Mouse (Mus musculus) midbrain, postnatal 0 days (tissue): ENCODE measurements around the gene Mfsd11. TPM values are rescaled to one million over a fixed set of nuclear protein-coding genes. Genes with fewer than 3 reads are reported as not detected.
"Not testable (repeated sequence)": the region's sequence is repeated elsewhere in the genome, so short reads cannot be mapped to it uniquely, and the experiment has no call there.

ENCODE experiments used
- ATAC-seq: fragments of 200-750 bp; cut with Nextera tagmentation; 2 replicates; pipeline ENCODE4 v1.8.0; 2017; ENCODE audit warnings: moderate number of reproducible peaks, mild to moderate bottlenecking, moderate TSS enrichment, moderate library complexity; ENCODE audit not compliant: low FRiP score
- DNase-seq: peaks from one replicate; pipeline ENCODE4 v3.0.0-alpha.2; 2015; ENCODE audit warnings: low spot score
- H3K27ac ChIP-seq: fragments of 300-500 bp; sonication (generic); 2 replicates; pipeline ENCODE4 v1.5.1; 2014; ENCODE audit warnings: low read depth, mild to moderate bottlenecking, low read length, mixed read lengths
- H3K27me3 ChIP-seq: fragments of 300-500 bp; sonication (generic); 2 replicates; pipeline ENCODE4 v1.6.1; 2014; ENCODE audit warnings: low read length, control low read depth, mixed read lengths; ENCODE audit not compliant: insufficient read depth
- H3K36me3 ChIP-seq: fragments of 300-500 bp; sonication (generic); 2 replicates; pipeline ENCODE4 v1.6.1; 2014; ENCODE audit warnings: low read length, control low read depth, mixed read lengths; ENCODE audit not compliant: insufficient read depth
- H3K4me1 ChIP-seq: fragments of 300-500 bp; sonication (generic); 2 replicates; pipeline ENCODE4 v1.6.1; 2014; ENCODE audit warnings: mild to moderate bottlenecking, control low read depth, antibody characterized with exemption, low read length, mixed read lengths; ENCODE audit not compliant: insufficient read depth
- H3K4me2 ChIP-seq: fragments of 300-500 bp; sonication (generic); 2 replicates; pipeline ENCODE4 v1.6.1; 2014; ENCODE audit warnings: low read depth, mild to moderate bottlenecking, low read length, mixed read lengths; ENCODE audit not compliant: poor library complexity, severe bottlenecking
- H3K4me3 ChIP-seq: fragments of 300-500 bp; sonication (generic); 2 replicates; pipeline ENCODE4 v1.5.1; 2014; ENCODE audit warnings: low read depth, mild to moderate bottlenecking, low read length, moderate library complexity
- H3K9ac ChIP-seq: fragments of 300-500 bp; sonication (generic); replicated peaks from 2 replicates; pipeline ENCODE4 v1.6.1; 2014; ENCODE audit warnings: mild to moderate bottlenecking, low read length, moderate library complexity, mixed read lengths; ENCODE audit not compliant: poor library complexity, severe bottlenecking
- H3K9me3 ChIP-seq: fragments of 300-500 bp; sonication (generic); 2 replicates; pipeline ENCODE4 v1.6.1; 2016; ENCODE audit warnings: low read length, control low read depth
- CTCF ChIP-seq: IDR thresholded peaks from 2 replicates; pipeline ENCODE4 v1.5.1; 2016; ENCODE audit warnings: antibody characterized with exemption, mild to moderate bottlenecking
- WGBS: fragments of 180-500 bp; shearing (Covaris S2); extraction: QIAGEN DNeasy Blood & Tissue Kit; methylation state at CpG from one replicate; pipeline ENCODE4 v1.1.7; 2014; 5-methylcytosine and 5-hydroxymethylcytosine counted together
- polyA plus RNA-seq: library from polyadenylated mRNA; unstranded; fragments of >200 nt; fragmentation: Nextera tagmentation; extraction: Ambion mirVana; gene quantifications from 2 replicates; pipeline ENCODE4 v1.2.1, GENCODE M21; 2015
- total RNA-seq: library from RNA; depleted of rRNA; stranded (reverse); fragments of >200 nt; gene quantifications from 2 replicates; pipeline ENCODE4 v1.2.3, GENCODE M21; 2014

Gene Mfsd11
- total and polyA plus RNA-seq, 2 experiments from 2014 or later: 36.0 to 64.1 TPM

- Histone ChIP-seq H3K9me3 (no peaks in the 10 kb centered on the region), H3K27ac (no peak overlapping the region), H3K4me3 (no peak overlapping the region), H3K36me3 (peaks cover 9% of the 10 kb centered on the region; the same call in 1 of the 2 replicates), H3K4me2 (no peak overlapping the region), H3K27me3 (no peaks in the 10 kb centered on the region), H3K4me1 (0 out of 2 replicates have a peak, but pooled peaks cover 3% of the 10 kb centered on the region), H3K9ac (no peak overlapping the region)
- no peak for TF ChIP-seq CTCF
- WGBS: 88% methylated on average over 5 of the region's 5 CpGs
- no peak for ATAC-seq
- DNase-seq: no peak
These were observed 4.0 kb upstream of the Mfsd11 start for GRCm38 (mm10) chr11:116848086-116848876.

- H3K9me3 ChIP-seq, H3K4me2 ChIP-seq, H3K4me1 ChIP-seq, H3K27me3 ChIP-seq, H3K4me3 ChIP-seq, DNase-seq, H3K9ac ChIP-seq, H3K36me3 ChIP-seq, H3K27ac ChIP-seq, ATAC-seq: not testable (repeated sequence)
- 85% methylated on average over 2 of the region's 2 CpGs for WGBS
These were observed 3.4 kb upstream of the Mfsd11 start for GRCm38 (mm10) chr11:116848877-116849178.

- no peak for DNase-seq
- Histone ChIP-seq H3K9me3 (no peaks in the 10 kb centered on the region), H3K36me3 (peaks cover 9% of the 10 kb centered on the region; the same call in 1 of the 2 replicates), H3K27me3 (no peaks in the 10 kb centered on the region), H3K9ac (no peak overlapping the region), H3K4me3 (no peak overlapping the region), H3K4me1 (peaks cover 5% of the 10 kb centered on the region; the same call in 1 of the 2 replicates), H3K4me2 (no peak overlapping the region), H3K27ac (no peak overlapping the region)
- TF ChIP-seq CTCF: no peak
- ATAC-seq: no peak
These were observed 2.7 kb upstream of the Mfsd11 start for GRCm38 (mm10) chr11:116849587-116849986.

GRCm38 (mm10) chr11:116850085-116850484, 2.2 kb upstream of the Mfsd11 start:
- no peaks in the 10 kb centered on the region for H3K27me3 ChIP-seq
- H3K4me2 ChIP-seq: peak overlapping the region; percentile 51; the same call in 1 of the 2 replicates
- no peak overlapping the region for H3K27ac ChIP-seq
- peaks cover 10% of the 10 kb centered on the region; the same call in 1 of the 2 replicates for H3K4me1 ChIP-seq
- peaks cover 9% of the 10 kb centered on the region; the same call in 1 of the 2 replicates for H3K36me3 ChIP-seq
- H3K4me3 ChIP-seq: no peak overlapping the region
- no peak for TF ChIP-seq CTCF
- no peak overlapping the region for H3K9ac ChIP-seq
- WGBS: 60% methylated on average over 4 of the region's 4 CpGs
- no peaks in the 10 kb centered on the region for H3K9me3 ChIP-seq
- no peak for DNase-seq
- no peak for ATAC-seq

- no peak overlapping the region for H3K27ac ChIP-seq
- no peaks in the 10 kb centered on the region for H3K9me3 ChIP-seq
- peak overlapping the region; percentile 91; the same call in 1 of the 2 replicates for H3K9ac ChIP-seq
- no peaks in the 10 kb centered on the region for H3K27me3 ChIP-seq
- peak overlapping the region; percentile 51 for H3K4me2 ChIP-seq
- WGBS: 23% methylated on average over 6 of the region's 6 CpGs
- H3K4me1 ChIP-seq: peaks cover 11% of the 10 kb centered on the region; the same call in 1 of the 2 replicates
- no peak for DNase-seq
- peak overlapping the region; percentile 73 for H3K4me3 ChIP-seq
- no peak for TF ChIP-seq CTCF
- ATAC-seq: no peak
- peaks cover 11% of the 10 kb centered on the region; the same call in 1 of the 2 replicates for H3K36me3 ChIP-seq
These were observed 1.3 kb upstream of the Mfsd11 start for GRCm38 (mm10) chr11:116850833-116851477.
